24 mouse cellular contexts compared by ENCODE assay signal in the genomic region with DNA sequence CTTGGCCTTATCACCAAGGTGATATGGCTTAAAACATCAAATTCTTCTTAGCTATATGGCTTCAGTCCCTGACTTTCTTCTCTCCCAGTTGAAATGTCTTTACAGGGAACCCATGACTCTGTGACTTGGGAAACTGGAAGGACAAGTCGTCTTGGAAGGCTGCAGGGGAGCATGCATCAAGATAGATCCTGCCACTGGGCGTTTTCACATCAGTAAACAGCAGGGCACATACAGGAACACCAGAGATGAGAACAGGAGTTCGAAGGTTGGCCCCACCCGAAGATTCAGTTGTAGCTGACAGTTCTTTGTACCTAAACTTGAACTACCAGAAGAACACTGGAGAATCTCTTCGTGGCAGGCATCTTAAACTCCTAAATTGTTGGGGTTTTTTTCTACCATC. TPM values are rescaled to one million over a fixed set of nuclear protein-coding genes. Genes with fewer than 3 reads are reported as not detected.
"Had no signal": no experiment of that assay in that cellular context is flagged by ENCODE, and none has a peak within 500 bp of the region (broad histone marks: within the 10 kb centered on the region; RNA-seq: fewer than 3 reads in every experiment).

No protein-coding gene starts in this region.

- ATAC-seq: forebrain, postnatal 0 days; hindbrain, postnatal 0 days had no signal

- H3K27me3 ChIP-seq: heart, embryonic 12.5 days; hindbrain, embryonic 13.5 days; hindbrain, embryonic 15.5 days; kidney, embryonic 15.5 days; limb, embryonic 12.5 days had no signal

- H3K4me2 ChIP-seq: heart, embryonic 12.5 days; hindbrain, embryonic 13.5 days; hindbrain, embryonic 15.5 days; kidney, embryonic 15.5 days; limb, embryonic 12.5 days; liver, embryonic 11.5 days had no signal

- H3K4me3 ChIP-seq: heart, embryonic 10.5 days; heart, embryonic 12.5 days; hindbrain, embryonic 13.5 days; hindbrain, embryonic 15.5 days; kidney, embryonic 15.5 days; layer of hippocampus, adult 2 months; left cerebral cortex, adult 2 months; limb, embryonic 10.5 days; limb, embryonic 12.5 days had no signal

- H3K4me1 ChIP-seq: heart, embryonic 10.5 days; heart, embryonic 12.5 days; hindbrain, embryonic 13.5 days; hindbrain, embryonic 15.5 days; kidney, embryonic 15.5 days; limb, embryonic 10.5 days; limb, embryonic 12.5 days had no signal

- H3K9me3 ChIP-seq: heart, embryonic 10.5 days; limb, embryonic 10.5 days had no signal

- H3K27ac ChIP-seq: heart, embryonic 10.5 days; hindbrain, embryonic 13.5 days; hindbrain, embryonic 15.5 days; hindbrain, postnatal 0 days; kidney, embryonic 15.5 days; kidney, postnatal 0 days; layer of hippocampus, adult 2 months; left cerebral cortex, adult 2 months; limb, embryonic 10.5 days; limb, embryonic 12.5 days had no signal

- H3K36me3 ChIP-seq: heart, embryonic 10.5 days; heart, embryonic 12.5 days; hindbrain, embryonic 13.5 days; hindbrain, embryonic 15.5 days; kidney, embryonic 15.5 days; limb, embryonic 10.5 days; limb, embryonic 12.5 days had no signal

- H3K9ac ChIP-seq: forebrain, postnatal 0 days; heart, embryonic 12.5 days; hindbrain, embryonic 13.5 days; hindbrain, embryonic 15.5 days; kidney, embryonic 15.5 days; limb, embryonic 12.5 days had no signal

- DNase-seq: forebrain, postnatal 0 days; gastrocnemius, postnatal 14 days; gastrocnemius, postnatal 36 days; heart, adult 18-20 months; heart, postnatal 10 days; kidney, adult 2 months; kidney, adult 9 months; kidney, postnatal 4 days; liver had no signal

RNA-seq across cellular contexts. Expression of a gene that starts 44.8 kb away (rescaled TPM):
- total RNA-seq: gastrocnemius, adult 18-20 months; gastrocnemius, adult 8-10 months; gastrocnemius, postnatal 14 days; gastrocnemius, postnatal 36 days; hematopoietic stem cell, adult 5-6 weeks had no signal
